Mouse (Mus musculus) layer of hippocampus, postnatal 14 days (tissue): ENCODE measurements around the gene Dcbld2. TPM values are rescaled to one million over a fixed set of nuclear protein-coding genes. Genes with fewer than 3 reads are reported as not detected.

Experiments used
- DNase-seq, 2 experiments: peaks; one replicate each; pipeline ENCODE4 v3.0.0; 2021 to 2022; ENCODE audit warnings: low spot score in 2 of 2, mixed read lengths in 1 of 2
- long read RNA-seq, 2 experiments: library from polyadenylated mRNA; stranded (forward); transcript quantifications; one replicate each; pipeline ENCODE4 v2.0.0; 2021
- total RNA-seq, 2 experiments: library from RNA; stranded (reverse); gene quantifications; 2 replicates each; pipeline ENCODE4 v1.2.3; 2021

Dcbld2 gene
- total RNA-seq: 10 to 100 TPM; 15.5 to 17.8 TPM
- long read RNA-seq, experiment 1, full-length matches to known transcripts: 3 of 12 reads
- long read RNA-seq, experiment 1, partial matches to known transcripts: 3 of 12 reads
- long read RNA-seq, experiment 1, other reads (novel, unspliced or antisense): 6 of 12 reads
- long read RNA-seq, experiment 2, full-length matches to known transcripts: 1 of 7 reads
- long read RNA-seq, experiment 2, partial matches to known transcripts: 2 of 7 reads
- long read RNA-seq, experiment 2, other reads (novel, unspliced or antisense): 4 of 7 reads

DNA sequence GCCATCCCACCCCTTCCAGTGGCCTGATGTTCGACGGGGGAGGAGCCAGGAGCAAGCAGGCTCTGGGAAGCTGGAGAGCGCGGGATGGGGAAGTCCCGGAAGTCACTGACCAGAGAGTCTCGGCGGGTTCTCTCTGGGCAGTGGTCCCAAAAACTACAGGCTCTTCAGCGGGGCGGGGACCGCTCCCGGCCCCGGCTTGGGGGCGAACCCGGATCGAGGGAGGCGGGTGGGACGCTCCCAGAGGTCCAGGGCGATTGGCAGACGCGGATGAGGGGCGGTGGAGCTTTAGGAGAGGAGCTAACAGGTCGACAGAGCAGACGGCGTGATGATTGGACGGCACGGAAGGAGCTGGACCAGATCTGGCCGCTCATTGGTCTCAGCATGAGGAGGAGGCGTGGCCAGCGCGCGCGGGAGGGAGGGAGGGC, at the start of gene Dcbld2:
Gene Dcbld2, plus strand, starts transcription at position 382 of the 425 bp plus-strand sequence.
- DNase-seq: peak; percentile 93 to 98

DNA sequence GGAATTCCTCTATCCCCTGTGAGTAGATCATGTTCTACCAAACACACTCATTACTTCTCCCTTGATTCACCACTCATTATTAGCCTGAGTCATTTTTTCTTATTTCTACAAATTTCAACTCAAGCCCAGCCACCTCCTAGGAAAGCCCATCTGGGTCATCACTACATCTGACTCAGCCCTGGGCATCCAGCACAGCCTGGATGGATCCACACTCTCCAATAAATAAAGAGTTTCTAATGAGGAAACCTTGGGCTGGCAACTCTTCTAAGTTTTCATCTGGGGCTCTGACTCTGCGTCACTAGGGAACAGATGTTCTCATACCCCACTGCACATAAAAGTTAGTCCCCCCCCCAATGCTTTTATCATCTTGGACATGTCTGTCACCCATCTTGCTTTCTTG, 31.1 kb upstream of the Dcbld2 start:
- DNase-seq: no peak

DNA sequence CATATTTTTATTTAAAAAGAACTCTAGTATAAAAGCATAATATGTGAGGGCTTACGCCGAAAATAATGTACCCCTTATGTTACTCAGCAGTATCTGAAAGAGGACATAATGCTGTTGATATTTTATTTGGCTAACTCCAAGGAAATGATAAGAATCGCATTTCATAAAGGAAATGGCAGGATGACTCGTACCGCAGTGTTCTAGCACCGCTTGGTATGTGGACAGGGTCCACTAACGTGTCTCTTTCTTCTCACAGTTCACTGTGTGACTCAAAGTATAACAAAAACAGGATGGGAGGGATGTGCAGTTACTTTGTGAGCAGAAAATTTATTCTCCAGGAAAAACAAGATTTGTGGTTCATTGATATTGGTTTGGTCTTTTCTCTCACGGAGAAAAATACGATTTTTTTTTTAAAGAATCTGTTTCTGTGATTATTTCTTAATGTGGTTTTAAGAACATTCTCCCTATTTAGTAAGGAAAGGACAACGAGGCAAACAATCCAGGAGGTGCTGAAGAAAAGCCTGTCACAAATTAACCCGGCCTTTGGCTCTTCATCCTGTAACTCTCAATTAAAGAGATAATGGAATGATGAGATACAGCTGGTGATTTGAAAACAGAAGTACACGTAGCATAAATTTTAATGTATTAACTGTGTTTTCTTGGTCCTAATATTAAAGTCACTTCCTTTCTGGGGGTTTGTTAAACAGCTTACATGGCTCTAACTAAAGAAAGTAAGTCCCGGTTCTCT, 30.3 kb upstream of the Dcbld2 start:
- no peak for DNase-seq

DNA sequence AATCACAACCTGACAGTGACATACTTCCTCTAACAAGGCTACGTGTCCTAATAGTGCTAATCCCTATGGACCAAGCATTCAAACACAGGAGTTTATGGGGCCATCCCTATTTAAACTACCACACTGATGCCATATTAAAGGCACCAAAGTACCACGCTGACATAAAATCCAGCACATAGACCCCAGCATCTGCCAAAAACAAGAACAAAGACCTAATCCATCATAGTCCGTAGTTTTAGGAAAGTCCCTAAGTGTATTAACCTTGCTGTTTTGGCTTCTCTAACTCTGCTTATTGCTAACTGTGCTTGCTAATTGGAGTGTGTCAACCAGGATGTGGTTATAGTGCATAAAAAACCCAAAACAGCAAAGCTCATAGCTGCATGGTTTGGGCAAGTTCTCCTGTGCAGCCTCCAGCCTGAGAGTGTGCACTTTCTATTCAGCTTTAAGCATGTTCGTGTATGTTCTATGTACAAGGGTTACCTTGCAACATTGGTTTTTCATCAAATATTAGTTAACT, 21.9 kb upstream of the Dcbld2 start:
- no peak for DNase-seq

DNA sequence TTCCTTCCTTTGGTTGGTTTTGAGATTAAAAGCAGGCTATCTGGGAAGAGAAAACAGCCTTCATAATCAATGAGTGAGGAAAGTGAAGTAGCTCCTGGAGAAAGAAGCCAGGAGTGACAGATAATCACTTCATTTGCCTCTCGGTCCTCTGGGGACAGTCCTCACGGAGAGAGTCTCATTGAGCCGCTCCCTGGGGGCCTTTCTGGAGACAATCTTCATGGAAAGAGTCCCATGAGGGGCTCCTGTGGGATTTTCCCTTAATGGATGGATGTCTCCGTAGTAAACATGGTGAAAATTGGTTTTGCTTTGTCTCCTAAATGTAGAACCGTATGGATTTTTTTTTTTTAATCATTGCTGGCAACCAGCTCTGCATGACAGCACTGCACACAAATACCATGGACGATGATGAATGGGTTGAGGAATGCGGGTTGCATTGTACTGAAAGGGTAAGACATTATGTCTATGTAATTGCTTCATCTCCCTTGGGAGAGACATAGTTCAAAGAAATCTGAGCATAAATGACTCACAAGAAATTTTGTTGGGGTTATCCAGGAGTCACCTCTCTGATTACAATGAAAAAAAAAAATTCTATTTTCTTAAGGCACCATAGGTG, 19.0 kb upstream of the Dcbld2 start:
- DNase-seq: no peak

DNA sequence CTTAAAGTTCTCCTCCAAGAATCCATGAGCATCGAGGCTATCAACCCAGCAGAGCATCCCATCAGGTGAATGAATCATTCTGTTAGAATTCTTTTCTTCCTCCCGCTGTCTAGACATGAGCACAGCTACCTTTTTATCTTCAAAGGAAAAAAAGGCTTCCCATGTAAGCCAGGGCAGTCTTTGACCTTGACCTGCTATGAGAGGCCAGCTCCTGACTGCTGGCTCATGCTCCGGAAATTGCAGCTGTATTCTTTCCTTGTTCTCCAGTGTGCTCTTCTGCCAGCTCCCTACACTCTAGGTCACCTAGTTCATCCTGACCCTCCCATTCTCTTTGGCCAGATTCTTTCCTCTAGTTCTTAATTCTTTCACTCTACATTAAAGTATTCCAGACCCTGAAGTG, 15.2 kb upstream of the Dcbld2 start:
- DNase-seq: no peak

DNA sequence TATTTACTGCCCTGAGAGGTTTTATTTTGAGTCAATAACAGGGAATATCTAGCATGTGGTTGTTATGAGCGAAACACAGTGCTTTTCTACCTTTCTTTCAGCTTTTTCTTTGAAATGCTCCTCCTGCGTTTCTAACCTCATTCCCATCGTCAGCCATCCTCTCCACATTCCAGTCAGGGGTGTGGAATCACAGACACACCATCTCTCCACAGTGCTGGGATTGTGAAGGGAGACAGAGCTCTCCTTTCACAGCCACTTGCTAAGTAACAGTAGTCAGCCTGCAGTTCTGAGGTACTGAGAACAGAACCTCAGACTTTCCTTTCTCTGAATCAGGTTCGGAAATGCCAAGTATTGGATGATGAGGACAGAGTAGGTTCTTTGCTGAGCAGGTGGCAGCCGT, 14.1 kb upstream of the Dcbld2 start:
- no peak for DNase-seq

DNA sequence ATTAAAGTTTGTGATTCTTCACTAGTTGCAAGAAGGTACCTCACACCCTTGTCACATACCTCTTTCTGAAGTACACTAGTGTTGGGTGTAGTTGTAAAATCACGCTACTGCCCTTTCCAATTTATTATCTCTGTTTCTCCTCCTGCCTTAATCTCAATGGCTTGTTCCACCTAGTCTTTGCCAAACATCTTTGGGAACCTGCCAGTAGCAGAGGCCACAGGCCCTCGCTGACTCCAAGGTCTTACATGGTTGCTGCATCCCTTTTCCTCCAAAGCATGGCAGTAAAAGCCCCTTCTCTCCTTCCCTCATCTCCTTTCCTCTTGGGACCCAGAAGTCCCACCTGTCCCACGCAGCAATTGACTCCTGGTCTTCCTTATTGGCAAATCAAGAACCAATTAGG, 9.6 kb upstream of the Dcbld2 start:
- no peak for DNase-seq

DNA sequence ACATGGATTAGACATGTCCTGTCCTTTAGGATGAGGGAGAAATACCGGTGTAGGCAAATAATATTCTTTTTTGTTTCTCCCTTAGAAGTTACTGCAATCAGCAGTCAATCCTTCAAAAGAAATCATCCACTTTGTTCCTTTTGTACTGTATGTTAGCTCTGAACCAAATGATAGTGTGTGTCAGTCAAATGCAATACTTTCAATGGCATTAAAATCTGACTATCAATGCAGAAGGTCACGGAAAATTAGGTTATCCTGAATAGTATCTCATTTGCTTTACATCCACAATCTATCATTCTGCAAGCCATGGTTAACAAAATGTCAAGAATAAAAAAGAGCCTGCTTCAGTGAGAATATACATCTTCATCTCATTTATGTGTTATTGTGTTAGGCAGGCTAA, 7.2 kb upstream of the Dcbld2 start:
- DNase-seq: no peak

DNA sequence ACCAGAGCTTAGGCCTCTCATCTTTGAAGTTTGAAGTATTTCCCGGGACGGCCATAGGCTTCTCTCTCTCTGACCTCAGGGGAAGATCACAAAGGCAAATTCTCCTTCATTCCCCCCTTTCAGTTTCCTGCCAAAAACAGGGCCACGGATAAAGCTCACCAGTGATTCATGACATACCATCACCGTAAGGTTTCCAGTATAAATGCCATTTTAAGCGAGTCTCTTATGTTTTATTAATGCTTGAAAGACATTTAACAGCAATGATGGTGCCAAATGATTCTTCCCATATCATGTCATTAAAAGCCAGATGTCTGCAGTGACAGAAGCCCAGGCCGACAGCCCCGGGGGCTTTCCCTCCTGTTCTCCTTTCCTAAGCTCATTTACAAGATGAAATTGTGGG, 3.6 kb upstream of the Dcbld2 start:
- no peak for DNase-seq

DNA sequence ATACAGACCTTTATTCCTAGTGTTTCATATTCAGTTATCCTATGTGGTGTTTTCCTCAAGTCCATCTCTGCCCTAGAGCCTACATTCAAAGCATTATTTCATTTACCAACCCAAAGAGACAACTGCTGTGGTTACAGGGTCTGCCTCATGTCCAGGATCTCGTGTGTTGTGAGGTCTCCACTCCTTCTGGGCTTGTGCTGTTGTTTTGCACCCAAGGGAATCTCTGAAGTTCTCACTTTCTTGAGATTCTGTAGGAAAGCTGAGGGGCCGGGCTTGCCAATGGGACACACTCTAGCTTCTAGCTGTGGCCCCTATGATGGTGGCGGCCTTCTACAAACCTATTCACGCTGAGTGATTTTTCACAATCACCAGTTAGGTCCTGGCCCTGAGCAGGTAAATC, 3.0 kb upstream of the Dcbld2 start:
- no peak for DNase-seq

DNA sequence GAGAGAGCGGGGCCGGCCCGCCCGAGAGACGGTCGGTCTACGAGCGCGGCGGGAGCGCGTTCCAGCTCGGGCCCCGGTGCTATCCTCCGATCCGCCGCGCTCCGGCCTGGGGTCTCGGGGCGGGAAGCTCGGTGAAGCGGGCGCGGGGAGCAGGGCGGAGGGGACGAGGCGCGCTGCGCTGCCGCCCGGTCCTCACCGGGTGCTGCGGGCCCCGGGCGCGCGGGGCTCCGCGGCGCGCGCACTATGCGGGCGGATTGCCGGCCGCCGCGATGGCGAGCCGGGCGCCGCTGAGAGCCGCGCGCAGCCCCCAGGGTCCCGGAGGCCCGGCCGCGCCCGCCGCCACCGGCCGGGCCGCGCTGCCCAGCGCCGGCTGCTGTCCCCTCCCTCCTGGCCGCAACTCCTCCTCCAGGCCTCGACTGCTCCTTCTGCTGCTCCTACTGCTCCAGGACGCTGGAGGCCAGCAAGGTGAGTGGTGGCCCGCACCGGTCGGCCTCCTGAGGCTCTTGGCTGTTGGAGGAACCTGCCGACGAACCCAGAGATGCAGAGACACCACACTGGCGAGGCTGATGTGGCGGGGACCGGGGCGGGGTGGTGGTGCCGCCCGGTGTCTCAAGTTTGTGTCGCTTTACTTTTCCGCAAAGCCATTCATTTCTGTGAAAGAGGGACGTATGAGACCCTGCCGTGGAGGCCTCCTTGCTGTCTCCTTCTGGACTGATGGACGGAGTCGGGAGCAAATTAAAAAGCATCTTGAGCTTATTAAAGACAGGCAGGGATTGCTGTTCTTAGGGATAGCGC, 441 bp downstream of the Dcbld2 start:
- peak; percentile 9 to 34 for DNase-seq

DNA sequence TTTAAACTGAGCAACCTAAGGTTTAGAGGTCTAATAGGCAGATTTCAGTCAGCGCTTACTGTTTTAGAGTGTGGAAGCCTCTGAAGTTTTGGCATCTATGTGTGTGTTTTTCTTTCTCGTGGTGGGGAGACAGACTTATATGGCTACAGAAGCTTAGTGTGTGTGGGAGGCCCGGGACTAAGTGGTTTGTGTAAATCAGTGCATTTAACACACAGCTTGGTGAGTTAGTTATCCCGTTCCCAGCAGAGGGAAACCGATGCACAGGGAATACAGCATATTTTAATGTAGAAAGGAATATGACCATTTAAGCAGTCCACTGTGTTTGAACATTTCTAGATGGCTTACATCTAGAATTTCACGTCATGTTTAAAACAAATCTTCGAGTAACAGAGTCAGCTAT, 1.6 kb downstream of the Dcbld2 start:
- peak in 1 of 2 experiments; percentile 9 for DNase-seq

DNA sequence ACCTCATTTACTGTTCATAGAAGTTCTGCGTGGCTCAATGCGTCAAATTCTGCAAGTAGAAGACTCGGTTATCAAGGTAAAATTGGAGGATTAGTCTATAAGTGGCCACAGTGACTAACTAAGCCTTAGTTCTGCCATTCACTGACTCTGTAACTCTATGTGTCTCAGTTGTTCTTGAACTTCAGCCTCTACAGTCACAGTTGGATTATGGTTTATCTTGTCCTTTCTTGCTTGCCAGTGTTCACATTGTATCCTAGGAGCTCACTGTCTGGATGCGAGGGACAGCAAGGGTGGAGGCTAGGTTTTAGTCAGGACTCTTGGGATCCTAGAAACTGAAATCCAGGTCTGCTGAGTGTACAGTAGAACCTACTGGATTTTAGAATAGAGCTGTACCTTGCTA, 6.6 kb downstream of the Dcbld2 start:
- DNase-seq: no peak

DNA sequence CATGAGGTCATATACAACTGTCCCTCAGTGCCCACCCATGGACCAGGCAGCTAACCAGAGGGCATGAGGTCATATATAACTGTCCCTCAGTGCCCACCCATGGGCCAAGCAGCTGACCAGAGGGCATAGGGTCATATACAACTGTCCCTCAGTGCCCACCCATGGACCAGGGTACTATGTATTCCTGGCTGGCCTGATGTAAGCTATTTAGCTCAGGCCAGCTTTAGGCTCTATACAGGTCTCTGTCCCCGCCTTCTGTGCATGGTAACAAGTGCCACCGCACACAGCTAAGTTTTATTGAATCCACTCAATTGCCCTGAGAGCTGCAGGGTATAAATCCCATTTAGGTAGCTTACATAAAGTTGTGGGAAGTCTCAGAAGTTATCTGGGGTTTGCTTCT, 7.3 kb downstream of the Dcbld2 start:
- DNase-seq: no peak

DNA sequence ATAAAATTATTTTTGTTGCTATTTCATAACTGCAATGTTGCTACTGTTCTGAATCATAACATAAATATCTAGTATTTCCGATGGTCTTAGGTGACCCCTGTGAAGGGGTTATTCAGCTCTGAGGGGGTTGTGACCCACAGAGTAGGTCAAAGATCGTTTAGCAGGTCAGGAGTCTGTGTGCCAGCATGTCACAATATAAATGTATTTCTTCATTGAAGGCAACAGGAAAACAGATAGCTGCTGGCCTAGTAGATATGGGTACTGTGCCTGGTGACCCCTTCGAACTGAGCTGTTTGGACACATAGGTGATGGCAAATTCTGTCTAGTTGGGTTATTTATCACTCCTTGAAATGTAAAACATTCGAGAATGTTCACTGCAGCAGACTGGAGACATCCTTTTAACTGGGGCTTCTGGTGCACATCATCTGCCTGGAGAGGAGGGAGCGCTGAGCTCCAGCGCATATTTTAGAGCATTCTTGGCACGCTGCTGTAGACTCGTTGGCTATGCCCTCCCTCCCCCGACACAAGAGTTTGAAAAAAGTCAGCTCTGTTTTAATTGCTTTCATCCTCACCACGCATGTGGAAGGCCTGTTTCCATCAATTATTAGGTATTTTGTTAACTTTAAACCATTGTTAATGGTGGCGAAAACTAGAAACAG, 13.6 kb downstream of the Dcbld2 start:
- peak; percentile 5 to 26 for DNase-seq

DNA sequence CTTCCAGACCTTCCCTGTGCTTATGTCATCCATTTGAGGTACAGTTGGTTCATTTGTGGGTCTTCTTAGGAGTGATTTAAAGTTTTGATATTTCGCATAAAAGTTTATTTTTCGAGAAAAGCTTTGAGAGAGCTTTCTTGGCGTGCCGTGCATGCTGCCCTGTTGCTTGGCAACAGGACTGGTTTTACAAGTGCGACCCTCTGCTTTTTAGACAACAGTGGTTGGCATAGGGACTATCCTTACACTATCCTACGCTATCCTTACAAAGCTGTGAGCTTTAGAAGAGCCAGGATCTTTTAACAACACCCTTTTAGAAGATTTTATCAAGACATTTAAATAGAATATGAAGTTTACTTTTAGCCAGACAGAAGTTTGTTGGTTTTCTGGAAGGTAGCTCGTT, 22.0 kb downstream of the Dcbld2 start:
- DNase-seq: no peak

DNA sequence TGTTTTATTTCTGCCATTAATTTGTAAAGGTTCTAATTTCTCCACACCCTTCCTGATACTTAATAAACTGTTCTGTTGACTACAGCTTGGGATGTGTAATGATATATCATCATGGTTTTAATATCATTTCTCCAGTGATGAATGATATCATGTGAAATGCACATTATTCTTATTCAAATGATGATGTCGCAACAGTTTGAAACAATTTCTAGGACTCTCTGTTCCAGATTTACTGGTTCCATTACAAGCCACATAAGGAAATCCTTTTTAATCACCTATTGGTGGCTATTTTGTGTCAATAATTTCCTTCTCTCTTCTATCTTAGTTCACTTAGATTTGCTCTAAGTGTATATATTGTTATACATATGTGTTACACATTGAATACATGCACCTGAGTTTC, 24.1 kb downstream of the Dcbld2 start:
- DNase-seq: no peak

DNA sequence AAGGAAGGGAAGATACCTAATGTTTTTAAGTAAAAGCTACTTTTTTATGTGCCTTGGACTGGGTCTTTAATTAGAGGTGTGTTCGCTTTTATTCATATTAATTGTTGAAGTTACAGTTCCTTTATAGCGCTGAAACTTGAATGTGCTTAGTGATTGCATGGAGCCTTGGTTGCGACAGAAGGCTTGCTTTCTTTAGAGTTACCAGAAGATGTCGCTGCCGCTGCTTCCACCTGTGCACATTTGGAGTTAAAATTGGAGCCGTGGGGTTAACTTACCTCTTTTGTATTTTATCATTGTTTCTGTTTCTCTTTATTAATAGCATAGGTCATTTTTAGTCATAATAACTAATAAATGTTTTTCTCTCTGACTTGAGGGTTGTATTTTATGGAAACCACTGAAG, 36.5 kb downstream of the Dcbld2 start:
- no peak for DNase-seq

DNA sequence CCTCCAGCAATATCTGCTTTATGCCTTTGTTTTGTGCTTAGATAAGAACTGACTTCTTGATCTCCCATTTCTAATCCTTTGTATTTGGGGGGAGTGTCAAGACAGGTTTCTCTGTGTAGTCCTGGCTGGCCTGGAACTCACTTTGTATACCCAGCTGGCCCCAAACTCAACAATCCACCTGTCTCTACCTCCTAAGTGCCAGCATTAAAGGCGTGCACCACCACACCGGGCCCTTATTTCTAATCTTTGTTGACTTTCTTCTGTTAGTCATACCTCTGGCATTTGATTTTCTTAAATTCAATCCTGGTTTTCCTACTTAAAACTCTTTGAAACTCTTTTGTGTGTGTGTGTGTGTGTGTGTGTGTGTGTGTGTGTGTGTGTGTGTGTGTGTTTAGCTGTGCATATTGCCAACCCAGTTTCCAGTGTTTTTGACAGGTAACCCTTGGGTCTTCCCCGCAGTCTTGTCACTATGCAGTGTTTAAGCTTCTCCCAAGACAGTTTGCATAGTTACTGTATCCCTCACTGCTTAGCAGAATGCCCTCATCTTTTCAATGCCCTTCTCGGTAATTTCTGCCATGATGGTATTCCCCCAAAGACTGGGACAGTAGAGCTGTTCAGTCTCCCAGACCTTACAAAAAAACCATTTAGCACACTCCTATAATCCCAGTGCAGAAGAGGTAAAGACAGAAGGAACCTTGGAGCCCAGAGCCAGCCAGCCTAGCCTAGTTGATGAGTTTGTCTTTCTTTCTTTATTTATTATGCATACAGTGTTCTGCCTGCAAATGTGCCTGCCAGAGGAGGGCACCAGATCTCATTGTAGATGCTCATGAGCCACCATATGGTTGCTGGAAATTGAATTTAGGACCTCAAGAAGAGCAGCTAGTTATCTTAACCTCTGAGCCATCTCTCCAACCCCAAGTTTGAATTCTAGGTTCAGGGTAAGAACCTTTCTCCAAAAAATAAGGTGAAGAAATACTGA, 38.3 kb downstream of the Dcbld2 start:
- DNase-seq: no peak
